Mouse (Mus musculus): ENCODE measurements around the gene Hfe.
A peak's percentile ranks its signal among the peaks of the same experiment; 100 is the strongest.
"Not testable (repeated sequence)": the region's sequence is repeated elsewhere in the genome, so short reads cannot be mapped to it uniquely, and the experiment has no call there.

Hfe gene

DNA sequence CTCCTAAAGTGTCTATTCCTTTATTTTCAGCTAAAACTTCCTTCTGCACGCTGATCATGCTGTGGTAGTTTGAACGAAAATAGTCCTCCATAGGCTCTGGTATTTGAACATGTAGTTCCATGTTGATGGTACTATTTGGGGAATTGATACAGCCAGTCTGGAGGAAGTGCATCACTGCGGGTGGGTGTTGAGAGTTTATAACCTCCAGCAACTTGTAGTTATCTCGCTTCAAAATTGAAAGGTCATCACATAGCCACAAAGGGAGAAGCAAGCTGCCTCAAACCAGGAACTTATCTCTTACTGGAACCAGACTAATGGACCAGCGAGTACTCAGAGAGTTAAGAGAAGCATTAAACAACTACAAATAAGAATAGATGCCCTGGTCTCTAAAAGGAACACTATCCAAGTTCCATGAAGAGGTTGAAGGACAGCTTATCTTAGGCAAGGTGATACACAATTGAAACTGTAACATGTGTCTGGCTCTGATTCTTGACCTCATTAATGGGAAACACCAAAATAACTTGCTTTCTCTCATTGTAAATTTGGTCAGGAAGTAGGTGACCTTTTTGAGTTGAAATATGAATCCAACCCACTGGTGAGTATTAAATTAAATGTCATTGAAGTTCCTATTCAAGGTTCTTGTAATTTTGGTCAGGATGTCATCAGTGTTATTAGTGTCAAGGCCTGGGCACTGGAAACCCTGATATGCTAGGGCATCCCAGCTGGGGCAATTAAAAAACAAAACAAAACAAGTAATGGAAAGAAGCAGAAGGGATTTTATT is 5.8 kb upstream of the Hfe start:
- DNase-seq (ENCODE audit: low spot score): no peak

DNA sequence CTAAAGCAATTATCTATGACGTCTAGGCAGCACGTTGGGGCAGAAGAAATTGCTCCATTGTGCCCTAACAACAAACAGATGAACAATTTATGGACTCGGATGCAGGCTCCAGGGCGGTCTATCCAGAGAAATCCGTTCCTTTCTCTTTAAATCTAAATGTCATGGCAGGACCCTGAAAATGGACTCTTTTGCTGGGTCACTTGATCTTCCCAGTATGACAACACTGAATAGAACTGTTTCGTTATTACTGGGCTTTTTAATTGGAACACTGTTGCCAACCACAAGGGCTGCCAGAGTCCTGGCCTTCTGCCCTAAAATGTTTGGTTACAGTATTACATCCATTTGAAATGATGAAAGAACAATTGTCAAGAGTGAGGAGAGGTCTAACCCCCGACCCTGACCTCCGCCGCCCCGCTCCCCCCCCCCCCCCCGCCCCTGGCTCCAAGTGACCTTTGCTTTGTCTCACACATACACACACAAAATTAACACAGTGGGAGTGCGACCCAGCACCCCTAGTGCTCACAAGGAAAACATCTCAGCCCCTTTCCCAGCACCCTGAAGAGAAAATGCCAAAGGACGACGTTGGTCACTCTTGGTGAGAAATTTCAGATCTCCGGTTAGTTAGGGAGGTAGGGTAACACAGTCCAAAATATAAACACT is 810 bp downstream of the Hfe start:
- no peak for DNase-seq (ENCODE audit: low spot score)

DNA sequence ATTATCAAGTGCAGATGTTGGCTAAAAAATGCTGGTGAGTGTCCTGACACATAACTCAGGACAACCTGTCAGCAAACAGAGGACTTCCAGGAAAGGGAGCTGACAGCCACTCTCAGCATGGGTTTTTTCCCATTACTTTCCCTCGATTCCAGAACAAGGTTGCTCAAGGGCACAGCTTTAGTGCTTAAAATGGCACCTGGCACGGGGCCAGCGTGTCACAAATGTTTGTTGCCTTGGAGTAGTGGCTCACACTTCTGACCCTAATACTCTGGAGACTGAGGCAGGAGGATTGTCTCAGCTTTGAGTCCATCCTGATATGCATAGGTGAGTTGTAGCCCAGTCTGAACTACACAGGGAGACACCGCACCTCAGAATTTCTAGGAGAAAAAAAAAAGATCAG is 2.0 kb downstream of the Hfe start:
- no peak for DNase-seq (ENCODE audit: low spot score)

DNA sequence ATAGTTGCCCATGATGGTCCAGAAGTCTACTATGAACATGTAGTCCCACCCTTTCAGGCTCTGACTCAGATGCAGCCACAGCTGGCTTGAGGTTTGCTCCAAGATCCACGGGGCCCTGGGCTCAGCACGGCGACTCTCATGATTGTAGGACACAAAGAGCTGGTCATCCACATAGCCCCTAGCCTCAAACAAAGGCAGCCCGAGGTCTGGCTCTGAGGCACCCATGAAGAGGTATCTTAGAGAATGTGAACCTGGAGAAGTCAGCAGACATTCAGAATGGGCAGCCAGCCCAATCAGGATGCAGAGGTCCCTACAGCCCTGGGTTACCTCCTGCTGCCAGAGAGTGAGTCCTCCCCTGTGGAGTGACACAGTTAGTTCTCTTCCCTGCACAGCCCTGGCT is 2.6 kb downstream of the Hfe start:
- no peak for DNase-seq (ENCODE audit: low spot score)

DNA sequence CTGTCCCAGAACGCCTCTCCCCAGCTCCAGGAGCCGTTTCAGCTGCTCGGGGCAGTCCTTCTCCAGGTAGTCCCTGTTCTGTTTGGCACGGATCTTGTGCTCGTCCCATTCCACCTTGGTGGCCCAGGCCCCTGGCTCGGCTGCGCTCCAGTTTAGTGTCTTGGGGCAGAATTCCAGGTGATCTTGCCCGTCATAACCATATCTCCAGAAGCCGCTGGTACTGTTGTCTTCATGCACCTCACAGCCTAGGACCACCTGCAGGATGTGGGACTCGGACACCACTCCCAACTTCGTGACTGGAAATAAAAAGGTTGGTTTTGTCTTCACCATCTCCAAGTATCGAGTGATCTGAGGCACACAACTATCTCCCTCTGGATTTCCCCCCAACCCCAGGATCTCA is 3.9 kb downstream of the Hfe start:
- no peak for DNase-seq (ENCODE audit: low spot score)

DNA sequence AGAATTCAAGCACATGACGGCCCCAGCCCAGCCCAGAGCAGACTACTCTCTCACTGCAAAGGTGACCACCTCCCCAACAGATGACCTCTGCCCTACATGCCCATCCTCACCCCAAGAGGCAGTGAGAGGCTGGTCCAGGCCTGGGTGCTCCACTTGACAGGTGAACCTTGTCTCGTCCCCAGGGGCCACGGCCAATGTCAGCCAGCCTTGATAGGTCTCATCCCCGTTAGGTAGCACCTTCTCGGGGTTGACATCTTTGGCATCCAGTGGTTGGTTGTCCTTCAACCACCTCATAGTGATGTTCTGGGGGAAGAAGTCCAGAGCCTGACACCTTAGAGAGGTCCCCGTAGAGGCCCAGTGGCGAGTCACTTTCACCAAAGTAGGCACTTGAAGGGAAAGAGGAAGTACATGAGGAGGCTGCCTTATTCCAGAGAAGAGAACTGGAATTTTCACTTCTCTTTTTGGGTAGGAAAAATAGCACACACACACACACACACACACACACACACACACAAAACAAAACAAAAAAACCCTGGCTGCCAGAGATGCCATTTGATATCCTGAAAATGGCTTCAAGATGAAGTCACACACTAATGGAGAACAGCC is 4.8 kb downstream of the Hfe start:
- no peak for DNase-seq (ENCODE audit: low spot score)

DNA sequence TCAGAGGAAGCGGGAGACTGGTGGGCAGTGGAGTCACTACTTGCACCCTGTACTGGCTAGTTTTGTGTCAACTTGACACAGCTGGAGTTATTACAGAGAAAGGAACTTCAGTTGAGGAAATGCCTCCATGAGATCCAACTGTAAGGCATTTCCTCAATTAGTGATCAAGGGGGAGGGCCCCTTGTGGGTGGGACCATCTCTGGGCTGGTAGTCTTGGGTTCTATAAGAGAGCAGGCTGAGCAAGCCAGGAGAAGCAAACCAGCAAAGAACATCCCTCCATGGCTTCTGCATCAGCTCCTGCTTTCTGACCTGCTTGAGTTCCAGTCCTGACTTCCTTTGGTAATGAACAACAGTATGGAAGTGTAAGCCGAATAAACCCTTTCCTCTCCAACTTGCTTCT is 7.9 kb downstream of the Hfe start:
- not testable (repeated sequence) for DNase-seq (ENCODE audit: low spot score)

DNA sequence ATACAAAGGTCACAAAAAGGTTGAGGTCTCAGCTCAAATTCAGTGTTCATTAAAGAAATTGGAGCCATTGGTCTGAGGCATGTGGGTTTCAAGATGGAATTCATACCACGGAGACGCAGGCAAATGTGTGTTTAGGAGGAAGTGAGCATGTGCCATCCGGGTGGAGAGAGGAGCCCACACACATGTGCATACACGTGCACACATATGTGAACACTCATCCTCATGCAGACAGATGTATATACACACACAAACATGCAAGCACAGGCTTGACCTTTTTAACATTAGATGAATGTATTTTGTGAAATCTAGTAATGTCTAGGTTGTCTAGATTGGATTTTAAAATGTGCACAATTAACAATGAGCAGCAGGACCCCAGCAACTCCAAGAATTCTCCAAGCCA is 8.4 kb downstream of the Hfe start:
- no peak for DNase-seq (ENCODE audit: low spot score)

DNA sequence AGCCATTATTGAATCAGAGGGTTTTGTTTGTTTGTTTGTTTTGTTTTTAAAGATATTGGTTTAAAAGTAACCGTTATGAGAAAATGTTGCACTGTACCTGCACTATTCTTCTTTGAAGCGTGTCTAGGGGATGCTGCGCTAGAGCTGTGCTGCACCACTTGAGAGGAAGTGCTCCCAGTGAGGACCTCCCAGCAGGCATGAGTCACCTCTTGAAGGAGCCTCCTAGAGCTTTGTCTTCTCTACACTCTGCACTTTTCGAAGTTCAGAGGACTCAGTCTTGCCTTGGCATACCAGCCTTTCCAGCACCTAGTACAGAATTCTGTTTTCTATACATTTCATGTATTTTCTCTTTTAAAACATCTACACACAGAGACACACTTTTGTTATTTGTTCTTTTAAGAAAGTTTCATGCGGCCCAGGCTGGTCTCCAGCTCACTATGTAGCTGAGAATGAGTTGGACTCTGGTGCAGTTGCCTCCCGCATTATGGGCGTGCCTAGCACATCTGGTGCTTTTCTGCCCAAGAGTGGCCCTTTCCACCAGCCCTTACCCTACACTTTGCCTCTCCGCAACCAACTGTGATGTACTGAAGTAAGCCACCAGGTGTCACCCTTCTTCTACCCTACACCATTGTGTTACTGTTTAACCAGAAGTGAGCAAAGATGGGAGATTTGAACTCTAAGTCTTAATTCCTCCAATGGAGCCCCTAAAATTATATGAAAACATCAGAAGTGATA is 9.7 kb downstream of the Hfe start:
- DNase-seq (ENCODE audit: low spot score): peak; percentile 46

DNA sequence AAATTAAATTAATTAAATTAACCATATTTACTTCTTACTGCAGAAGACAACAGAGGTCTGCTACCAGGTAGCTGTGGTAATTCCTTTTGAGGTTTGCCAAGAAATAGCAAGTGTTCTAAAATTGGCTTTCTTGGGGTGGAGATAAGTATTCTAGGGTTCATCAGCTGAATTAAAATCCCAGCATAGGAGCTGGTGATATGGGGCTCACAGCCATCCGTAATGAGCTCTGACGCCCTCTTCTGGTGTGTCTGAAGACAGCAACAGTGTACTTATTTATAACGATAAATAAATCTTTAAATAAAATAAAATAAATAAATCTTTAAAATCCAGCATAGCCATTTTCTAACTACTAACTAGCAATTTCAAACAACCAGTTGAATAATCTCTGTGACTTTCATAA is 10.9 kb downstream of the Hfe start:
- no peak for DNase-seq (ENCODE audit: low spot score)

DNA sequence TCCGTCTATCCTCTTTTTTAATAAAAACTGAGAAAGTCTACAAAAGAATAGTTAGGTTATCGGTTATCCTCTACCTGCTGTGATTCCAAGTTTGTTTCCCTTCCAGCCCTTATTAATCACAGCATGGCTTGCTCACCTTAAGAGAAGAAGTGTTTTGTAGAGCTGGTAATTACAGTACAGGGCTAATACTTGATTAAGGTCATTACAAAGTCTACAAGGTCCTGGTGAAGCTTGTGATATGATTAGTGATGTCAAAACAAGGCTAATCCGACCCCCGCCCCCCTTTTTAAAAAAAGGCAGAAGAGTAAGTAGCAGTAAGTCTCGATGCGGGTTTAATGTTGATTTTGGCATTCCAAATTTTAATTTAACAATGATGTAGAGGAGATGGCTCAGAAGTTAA is 11.7 kb downstream of the Hfe start:
- no peak for DNase-seq (ENCODE audit: low spot score)

DNA sequence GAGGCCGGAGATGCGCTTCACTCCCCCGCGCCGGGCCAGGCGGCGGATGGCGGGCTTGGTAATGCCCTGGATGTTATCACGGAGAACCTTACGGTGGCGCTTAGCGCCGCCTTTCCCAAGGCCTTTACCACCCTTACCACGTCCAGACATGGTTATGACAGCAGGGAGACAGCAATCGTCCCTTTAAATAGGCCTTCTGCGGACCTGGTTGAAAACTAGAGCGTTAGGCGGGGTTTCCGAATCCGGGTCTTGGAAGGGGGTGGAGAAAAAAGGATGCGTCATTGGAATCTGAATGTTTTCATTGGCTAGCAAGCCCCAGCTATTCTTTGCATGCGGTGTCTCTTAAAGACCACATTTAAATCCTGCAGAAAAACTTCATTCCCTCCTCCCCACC is 12.4 kb downstream of the Hfe start, which contains the start of gene Hist1h4c:
Gene Hist1h4c (minus strand): TSS at position 155 of the 394 bp plus-strand sequence.
- peak; percentile 95 for DNase-seq (ENCODE audit: low spot score)

DNA sequence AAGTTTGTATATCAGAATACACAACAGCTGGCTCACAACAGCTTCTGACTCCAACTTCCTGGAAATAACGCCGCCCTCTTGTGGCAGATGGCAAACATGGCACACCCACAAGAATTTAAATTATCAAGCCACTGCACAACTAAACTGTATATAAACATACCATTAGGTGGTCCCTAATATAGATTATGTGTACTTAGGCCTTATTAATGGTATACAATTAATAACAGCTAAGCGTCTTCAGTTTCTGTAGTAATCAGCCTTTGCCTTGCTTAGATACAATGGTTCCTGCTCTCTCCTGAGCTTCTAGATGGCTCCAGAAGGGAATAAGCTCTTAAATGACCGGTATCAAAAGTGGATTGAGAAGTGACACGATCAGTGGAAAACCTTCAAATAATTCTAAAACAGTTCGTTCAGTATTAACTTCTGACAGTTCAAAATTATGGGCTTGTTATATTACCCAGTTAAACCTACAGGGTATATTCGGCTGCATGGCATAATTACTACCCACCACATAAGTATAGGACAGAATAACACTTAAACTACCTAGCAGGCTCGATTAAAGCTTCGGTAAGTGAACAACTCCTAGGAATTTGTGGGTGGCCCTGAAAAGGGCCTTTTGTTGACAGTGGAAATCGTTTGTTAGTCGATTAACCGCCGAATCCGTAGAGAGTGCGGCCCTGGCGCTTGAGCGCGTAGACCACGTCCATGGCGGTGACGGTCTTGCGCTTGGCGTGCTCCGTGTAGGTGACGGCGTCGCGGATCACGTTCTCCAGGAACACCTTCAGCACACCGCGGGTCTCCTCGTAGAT is 13.0 kb downstream of the Hfe start:
- no peak for DNase-seq (ENCODE audit: low spot score)

DNA sequence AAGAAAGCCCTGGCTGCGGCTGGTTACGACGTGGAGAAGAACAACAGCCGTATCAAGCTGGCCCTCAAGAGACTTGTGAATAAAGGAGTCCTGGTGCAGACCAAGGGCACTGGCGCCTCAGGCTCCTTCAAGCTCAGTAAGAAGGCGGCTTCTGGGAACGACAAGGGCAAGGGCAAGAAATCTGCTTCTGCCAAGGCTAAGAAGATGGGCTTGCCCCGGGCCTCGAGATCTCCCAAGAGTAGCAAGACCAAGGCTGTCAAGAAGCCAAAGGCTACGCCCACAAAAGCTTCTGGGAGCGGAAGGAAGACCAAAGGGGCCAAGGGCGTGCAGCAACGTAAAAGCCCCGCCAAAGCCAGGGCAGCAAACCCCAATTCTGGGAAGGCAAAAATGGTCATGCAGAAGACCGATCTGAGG is 14.6 kb downstream of the Hfe start:
- peak; percentile 40 for DNase-seq (ENCODE audit: low spot score)

DNA sequence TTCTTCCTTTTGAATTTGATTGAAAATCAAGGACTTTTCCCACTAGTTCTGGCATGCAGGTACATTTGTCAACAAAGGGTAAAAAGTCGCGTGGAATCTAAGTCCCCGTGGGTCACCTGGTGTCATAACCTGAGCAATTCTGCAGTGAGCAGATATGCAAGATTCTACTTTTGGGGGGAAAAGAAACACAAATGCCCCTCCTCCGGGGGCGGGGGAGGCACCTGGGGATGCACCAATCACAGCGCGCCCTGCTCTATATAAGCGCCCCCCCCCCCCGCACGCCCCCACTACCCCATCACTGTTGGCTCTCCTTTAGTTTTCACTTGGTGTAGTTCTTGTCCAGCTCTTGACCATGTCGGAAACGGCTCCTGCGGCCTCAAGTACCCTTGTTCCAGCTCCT is 15.1 kb downstream of the Hfe start, which contains the start of gene Hist1h1t:
Gene Hist1h1t (plus strand): TSS at position 301 of the 400 bp plus-strand sequence.
- DNase-seq (ENCODE audit: low spot score): no peak

DNA sequence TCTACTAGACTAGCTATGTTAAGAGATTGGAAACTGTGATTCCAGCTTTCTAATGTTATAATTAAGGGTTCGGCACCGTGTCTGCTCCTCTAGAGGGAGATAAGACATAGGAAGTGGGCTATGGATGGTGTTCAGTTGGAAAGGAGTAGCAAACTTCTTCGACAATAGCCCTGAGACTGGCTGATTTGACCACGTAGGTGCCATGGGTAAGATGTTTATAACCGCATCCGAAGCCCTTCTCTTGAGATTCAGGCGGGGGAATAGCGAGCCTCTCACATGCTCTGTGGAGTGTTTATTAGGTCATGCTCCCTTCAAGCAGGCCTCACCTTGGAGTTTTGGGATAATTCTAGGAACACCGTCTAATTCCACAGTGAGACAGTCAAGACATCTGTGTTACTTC is 15.7 kb downstream of the Hfe start:
- DNase-seq (ENCODE audit: low spot score): no peak

DNA sequence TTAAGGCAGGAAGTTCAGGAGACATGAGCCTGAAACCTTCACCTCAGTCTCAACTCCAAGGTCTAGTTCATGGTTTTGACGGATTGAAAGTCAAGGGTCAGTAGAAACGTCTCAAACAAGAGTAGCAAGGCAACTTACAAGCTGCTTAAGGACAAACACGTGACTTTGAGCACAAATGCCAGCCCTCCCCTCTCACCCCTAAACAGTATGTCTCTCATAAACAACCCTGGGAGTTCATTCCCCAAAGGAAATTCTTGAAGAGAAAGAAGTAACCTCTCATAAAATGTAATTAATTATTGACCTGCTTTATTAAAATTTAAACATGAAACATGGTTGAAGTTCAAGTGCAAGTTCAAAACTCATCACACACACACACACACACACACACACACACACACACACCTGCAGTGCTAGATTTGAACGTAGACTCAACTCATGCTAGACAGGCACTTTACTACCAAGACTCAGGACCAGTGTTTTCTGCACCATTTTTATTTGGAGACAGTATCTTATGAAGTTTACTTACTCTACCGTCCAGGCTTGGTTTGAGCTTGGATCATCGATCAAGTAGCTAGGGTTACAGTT is 16.7 kb downstream of the Hfe start:
- DNase-seq (ENCODE audit: low spot score): no peak

DNA sequence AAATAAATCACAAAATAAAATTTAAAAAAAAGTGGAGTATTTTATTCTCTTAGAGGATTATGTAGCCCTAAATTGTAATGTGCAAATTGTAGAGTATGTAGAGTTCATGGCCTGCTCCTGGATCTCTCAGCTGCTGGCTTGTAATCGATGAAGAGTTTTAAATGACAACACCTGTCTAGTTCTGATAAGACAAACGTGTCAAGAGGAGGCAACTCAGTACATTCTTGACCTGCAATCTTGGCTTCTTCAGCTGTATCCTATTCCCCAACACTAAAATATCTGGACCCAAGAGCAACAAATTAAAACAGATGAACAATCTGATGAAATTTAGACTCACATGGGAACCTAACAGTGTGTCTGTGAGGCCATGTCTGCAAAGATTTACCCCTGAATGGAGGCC is 21.2 kb downstream of the Hfe start:
- DNase-seq (ENCODE audit: low spot score): no peak

DNA sequence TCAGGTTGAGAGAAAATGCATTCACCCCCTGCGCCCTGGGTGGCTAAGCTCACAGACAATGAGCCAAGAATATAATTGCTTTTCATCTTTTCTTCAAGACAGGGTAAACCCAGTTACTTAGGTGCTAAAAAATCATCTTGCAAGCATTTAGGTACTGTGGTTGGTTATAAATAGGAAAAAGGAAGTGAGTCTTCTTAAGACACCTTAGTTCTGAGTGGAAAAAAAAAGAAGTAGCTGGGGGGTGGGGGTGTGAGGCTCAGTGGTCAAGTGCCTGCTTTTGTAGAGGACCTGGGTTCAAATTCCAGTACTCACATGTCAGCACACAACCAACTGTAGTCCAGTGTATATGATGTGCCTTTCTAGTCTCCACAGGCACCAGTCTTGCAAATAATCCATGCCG is 21.7 kb downstream of the Hfe start:
- DNase-seq (ENCODE audit: low spot score): no peak

DNA sequence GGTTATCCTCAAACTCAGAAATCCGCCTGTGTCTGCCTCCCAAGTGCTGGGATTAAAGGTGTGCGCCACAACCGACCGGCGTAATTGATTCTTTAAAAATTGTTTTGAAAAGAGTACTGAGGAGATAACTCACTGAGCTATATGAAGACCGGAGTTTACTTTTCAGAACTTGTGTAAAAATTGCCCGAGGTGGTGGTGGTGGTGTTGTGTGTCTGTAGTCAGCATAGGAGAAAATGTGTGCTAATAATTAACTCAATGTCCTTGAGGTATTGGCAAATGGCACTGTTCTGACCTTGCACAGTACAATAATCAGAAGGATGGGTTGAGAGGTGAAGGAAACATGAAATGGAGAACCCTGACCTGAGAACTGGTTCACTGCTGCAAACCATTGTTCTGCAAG is 22.7 kb downstream of the Hfe start:
- DNase-seq (ENCODE audit: low spot score): no peak

DNA sequence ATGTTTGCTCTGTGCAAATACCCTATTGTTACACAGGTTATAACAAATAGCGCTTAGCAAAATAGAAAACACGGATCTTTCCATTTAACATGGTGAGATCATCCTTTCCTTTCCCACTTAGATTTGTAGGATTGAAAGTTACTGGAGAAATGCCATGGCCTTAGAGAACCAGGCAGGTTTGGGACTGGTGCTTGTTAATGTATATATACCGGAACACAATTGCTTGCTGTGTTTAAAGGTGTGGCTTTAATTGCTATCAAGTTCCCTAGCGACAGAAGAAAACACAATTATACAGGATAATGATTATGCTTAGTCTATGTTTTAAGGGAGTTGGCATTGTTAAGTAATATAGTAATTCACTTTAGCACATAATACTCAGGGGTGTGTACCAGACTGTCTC is 23.5 kb downstream of the Hfe start:
- DNase-seq (ENCODE audit: low spot score): no peak
